Mouse (Mus musculus) liver, adult (tissue): ENCODE measurements around the gene Hist1h4f.
"Not testable (repeated sequence)": the region's sequence is repeated elsewhere in the genome, so short reads cannot be mapped to it uniquely, and the experiment has no call there.

Experiments
- GATA4 ChIP-seq: IDR thresholded peaks from 2 replicates; pipeline ENCODE4 v1.6.1; 2014; ENCODE audit warnings: mild to moderate bottlenecking, low read length; ENCODE audit not compliant: insufficient replicate concordance

The Hist1h4f gene

DNA sequence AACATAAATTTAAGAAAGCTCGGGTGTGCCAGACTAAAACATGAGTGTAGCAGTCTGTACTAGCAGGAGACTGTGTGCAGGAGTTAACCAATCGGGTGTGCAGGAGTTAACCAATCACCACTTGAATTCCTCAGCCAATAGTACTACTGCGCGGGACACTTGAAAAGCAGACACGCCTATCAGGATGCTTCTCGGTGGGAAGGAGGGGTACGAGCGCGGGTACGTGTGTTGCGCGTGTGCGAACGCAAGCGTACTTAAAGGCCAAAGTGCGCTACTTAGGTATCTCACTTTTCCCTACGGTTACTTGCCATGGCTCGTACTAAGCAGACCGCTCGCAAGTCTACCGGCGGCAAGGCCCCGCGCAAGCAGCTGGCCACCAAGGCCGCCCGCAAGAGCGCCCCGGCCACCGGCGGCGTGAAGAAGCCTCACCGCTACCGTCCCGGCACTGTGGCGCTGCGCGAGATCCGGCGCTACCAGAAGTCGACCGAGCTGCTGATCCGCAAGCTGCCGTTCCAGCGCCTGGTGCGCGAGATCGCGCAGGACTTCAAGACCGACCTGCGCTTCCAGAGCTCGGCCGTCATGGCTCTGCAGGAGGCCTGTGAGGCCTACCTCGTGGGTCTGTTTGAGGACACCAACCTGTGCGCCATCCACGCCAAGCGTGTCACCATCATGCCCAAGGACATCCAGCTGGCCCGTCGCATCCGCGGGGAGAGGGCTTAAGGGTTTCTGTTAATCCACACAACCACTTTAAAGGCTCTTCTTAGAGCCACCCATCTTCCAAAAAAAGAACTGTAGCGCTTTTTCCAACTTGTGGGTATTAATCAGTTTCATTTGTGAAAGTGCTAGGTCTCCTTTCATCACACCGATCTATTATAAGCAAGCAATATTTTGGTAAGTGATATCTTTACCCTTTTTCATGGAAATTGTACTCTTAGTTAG is 16.0 kb downstream of the Hist1h4f start, which contains the start of gene Hist1h3g:
Gene Hist1h3g, plus strand, starts transcription at position 286 of the 939 bp plus-strand sequence.
- not testable (repeated sequence) for TF ChIP-seq GATA4

DNA sequence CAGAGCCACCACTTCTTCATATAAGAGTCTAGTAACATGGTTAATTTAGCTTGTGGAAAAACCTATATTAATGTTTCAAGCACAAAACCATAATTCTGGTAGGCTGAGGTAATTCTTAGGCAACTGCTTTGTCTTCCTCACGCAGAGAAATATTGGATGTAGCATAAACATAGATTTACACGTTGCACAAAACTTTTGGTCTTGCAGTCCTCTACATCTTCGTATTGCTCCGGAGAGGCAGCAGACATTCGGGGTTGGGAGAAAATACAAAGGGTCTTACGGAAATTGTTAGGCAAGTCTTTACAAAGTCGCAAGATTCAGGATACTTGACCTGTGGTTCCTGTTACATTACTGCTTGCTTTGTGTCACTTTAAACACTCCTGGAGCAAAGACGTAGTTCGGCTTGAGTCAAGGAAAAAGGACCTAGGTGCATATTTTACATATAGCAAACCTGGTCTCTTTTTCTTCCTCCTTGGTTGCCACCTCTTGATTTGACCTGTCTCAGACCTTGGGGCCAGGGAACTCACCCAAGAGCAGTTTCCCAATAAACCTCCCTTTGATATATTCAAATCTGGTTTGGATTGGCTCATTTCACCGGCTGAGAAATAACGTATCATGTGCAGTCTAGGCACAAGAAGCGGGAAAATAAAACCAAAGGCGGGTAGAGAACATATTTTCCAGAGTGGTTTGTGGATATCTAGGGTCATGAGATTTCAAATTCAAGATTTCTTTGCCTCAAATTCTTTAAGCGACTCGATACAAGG is 16.9 kb downstream of the Hist1h4f start:
- TF ChIP-seq GATA4, result no peak

DNA sequence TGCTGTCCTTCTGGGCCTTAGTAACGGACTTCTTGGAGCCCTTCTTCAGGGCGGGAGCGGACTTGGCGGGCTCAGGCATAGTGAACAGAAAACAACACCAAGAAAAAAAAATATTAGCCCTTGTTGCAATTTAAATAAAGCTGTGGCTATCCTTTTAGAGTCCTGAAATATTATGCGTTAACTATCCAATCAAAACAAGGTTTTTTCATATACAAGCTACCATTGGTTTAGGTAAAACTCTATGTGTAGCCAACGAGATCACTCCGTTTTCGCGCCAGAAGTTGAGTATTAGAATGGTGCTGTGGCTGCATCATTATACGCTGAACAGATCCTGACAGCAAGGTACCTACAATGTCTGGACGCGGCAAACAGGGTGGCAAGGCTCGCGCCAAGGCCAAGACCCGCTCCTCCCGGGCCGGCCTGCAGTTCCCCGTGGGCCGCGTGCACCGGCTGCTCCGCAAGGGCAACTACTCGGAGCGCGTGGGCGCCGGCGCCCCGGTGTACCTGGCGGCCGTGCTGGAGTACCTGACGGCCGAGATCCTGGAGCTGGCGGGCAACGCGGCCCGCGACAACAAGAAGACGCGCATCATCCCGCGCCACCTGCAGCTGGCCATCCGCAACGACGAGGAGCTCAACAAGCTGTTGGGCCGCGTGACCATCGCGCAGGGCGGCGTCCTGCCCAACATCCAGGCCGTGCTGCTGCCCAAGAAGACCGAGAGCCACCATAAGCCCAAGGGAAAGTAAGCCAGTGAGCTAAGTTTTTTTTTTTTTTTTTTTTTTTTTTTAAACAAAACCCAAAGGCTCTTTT is 17.7 kb downstream of the Hist1h4f start, which contains the start of gene Hist1h2af:
Gene Hist1h2af, plus strand, starts transcription at position 347 of the 808 bp plus-strand sequence.
- TF ChIP-seq GATA4, result not testable (repeated sequence)

DNA sequence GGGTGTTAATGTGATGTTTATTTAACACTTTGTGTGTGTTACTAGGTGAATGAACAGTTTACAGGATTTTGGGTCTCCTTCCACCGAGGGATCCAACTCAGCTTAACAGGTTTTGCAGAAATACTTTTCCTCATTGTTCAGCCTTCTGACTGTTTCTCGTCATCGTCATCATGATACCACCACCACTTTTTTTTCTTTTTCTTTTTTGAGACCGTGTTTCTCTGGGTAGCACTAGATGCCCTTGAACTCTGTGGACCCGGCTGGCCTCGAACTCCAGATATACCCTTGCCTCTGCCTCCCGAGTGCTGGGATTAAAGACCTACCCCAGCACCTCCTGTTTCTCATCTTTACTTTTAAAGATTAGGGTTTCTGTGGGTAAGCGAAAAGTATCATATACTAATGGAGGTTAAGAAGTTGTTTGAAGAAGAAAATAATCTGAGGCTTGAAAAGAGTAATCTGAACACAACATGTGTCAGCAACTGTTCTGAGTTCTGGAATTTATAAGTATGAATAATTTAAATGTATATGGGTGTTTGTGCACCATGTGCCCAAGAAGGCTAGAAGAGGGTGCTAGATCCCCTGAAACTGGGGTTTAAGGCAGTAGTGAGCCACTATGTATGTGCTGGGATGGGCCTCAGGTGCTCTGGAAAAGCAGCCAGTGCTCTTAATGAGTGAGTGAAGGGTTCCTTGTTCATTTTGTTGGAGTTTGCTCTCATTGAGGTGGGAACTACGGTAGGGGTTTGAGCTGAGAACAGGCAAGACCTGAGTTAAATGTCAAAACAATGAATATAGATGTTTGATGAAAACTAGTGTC is 19.0 kb downstream of the Hist1h4f start:
- no peak for TF ChIP-seq GATA4

DNA sequence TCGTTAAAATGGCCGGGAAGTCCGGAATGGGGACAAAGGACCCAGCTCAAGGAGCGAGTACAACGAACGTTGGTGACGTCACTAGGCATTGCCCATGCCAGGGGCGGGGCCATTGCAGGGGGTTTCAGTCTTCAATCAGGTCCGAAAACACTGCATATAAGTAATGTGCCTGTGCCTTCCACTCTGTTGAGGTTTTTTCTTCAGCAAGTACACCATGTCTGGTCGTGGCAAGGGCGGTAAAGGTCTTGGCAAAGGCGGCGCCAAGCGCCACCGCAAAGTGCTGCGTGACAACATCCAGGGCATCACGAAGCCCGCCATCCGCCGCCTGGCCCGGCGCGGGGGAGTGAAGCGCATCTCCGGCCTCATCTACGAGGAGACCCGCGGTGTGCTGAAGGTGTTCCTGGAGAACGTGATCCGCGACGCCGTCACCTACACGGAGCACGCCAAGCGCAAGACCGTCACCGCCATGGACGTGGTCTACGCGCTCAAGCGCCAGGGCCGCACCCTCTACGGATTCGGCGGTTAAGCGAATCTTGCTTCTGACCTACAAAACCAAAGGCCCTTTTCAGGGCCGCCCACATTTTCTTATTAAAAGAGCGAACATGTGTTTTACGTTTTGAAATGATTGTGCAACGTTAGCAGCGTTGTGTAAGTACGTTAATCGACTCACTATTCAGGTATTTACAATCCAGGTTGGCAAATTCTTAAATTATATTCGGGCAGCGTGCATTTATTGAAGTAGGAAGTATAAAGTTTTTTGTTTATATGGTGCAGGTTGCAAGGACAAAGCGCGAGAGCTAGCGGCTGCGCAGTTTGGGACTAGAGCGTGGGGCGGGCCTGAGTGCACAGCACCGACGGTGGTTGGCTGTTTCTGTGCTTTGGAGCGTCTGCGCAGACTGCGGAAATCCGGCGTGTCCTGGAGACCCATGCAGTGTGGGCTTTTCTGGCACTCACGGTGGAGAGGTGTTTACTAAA is 20.3 kb downstream of the Hist1h4f start, which contains the start of gene Hist1h4h:
Gene Hist1h4h, plus strand, starts transcription at position 150 of the 975 bp plus-strand sequence.
- no peak; the same call in 1 of the 2 replicates for TF ChIP-seq GATA4

DNA sequence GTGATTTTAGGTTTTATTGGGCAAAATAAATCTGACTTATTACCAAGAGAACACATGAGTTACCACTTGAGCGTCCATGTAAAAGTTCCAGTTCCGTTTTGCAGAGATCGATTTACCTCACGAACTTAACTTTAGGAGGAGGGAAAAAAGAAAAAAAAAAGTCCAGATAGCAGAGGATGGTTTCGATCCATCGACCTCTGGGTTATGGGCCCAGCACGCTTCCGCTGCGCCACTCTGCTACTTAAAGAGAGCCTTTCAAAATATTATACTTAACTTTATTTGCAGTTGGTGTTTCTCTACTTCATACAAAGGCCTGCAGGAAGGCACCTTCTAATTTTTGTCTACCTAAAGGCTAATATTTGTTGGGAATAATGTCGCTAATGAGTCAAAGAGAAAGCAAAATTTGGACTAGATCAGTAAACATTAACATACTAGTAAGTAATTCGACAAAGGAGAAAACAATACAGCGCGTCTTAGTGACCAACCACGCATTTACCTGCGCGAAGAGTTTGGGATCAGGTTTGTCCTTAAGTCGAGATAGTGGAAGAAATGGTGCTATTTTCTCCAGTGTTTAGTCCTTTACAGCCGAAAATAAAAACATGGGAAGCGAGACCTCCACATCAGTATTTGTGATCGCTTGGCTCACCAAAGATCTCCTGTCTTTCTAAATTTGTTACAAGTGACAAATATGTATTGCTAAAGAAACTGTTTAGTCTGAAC is 21.1 kb downstream of the Hist1h4f start:
- peak; percentile 10; the same call in 1 of the 2 replicates for TF ChIP-seq GATA4

DNA sequence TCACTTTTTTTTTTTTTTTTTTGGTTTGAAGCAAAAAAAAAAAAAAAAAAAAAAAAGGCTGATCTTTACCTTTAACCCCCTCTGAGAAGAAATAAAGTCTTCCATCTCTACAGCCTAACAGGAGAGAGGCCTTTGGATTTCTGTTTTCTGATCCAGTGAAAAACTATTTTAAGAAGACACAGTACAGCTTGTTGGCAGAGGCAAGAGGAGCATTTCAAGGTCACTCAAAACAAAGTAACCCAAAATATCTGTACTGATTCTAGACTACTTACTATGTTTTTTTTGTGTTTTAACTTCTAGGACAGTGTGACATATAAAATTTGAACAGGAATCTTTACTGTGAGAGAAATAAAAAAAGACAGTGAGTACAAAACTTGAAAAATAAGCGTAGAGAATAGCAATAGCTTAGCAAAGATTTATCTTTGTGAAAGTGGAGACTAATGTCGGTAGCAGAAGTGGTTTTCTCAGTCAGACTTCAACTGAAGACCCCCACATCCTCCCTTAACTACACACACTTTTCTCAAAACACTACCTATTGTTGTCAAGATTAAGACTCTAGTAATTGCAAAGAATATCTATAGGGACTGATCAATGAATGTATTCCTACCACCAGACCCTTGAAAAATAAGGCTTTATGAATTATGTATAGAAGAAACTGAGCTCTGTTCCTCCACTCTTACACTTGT is 21.8 kb downstream of the Hist1h4f start:
- TF ChIP-seq GATA4, result no peak

DNA sequence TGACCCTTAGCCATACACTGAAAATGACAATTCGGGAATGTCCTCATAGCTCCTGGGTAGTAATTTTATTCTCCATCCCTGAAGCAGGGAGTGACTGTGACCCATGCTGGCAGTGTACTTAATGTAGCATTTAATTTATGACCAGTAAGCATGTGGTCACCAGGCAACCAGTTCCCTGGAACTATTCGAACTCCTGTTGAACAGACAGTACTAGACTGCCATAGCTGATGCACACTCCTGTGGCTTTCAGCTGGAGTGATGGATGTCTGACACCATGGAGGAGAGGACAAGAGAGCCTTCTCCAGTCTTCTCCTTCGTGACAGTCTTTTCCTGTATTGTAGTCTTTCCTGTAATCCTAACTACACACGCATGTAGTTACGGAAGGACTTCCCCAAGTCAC is 22.4 kb downstream of the Hist1h4f start:
- TF ChIP-seq GATA4, result no peak

DNA sequence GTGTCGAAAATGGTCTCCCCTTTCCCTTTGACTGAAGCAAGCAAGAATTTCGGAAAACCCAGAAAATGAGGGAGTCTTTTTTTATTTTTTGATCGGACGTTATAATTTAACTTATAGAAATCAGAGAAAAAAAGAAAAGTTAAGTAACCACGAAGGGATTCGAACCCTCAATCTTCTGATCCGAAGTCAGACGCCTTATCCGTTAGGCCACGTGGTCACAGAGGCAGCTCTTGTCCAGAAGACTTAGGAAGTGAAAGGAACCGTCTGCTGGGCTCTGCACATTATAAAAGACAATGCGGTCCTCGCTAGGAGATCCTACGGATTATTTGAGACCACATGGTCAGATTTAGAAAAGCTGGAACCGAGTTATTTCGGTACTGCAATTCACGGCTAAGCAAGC is 25.1 kb downstream of the Hist1h4f start:
- no peak for TF ChIP-seq GATA4

DNA sequence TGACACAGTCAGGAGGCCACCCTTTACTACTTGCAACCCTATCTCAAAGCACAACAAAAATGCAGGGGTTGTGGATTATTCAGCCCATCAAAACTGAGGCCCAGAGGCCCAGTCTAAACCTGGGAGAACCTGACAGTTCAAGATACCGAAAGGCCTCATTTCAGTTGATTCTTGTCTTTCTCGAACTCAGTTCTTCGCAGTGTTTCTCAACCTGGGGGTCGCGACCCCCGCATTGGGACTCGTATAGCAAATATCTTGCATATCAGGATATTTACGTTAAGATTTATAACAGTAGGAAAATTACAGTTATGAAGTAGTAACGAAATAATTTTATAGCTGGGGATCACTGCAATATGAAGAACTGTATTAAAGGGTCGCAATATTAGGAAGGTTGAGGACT is 25.5 kb downstream of the Hist1h4f start:
- TF ChIP-seq GATA4, result no peak

DNA sequence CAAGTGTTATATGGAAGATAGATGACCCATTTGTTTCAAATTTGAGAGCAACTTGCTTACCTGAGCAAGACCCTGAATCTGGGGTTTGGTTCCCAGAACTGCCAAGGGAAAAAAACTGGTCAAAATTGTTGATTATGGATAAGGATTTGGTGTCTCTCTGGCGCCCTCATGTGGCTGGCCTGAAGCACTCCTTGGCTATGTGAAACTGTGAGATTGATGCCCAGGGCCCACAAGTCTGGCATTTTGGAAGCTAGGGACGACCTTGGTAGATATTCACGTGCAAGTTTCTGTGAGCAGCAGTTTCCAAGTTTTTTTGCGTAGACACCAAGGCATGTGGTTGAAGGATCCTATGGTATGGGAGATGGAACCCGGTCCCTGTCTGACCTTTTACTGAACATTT is 26.8 kb downstream of the Hist1h4f start:
- no peak for TF ChIP-seq GATA4

DNA sequence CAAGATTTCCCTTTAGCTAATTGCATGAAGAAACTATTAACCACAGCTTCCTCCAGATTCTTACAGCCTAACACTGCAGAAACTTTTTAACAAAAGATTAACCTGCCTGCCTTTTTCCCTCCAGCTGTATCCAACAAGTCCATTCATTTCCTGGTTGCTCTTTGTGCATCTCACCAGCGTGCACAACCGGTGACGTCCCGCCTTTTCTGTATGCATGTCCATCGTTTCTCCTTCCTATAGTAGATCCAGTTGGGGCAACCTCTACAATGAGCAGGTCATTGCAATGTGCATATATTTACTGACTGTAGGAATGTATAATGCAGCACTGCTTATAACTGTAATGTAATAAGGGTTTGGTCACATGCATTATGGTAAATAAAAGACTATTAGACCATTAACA is 27.5 kb downstream of the Hist1h4f start:
- TF ChIP-seq GATA4, result no peak

DNA sequence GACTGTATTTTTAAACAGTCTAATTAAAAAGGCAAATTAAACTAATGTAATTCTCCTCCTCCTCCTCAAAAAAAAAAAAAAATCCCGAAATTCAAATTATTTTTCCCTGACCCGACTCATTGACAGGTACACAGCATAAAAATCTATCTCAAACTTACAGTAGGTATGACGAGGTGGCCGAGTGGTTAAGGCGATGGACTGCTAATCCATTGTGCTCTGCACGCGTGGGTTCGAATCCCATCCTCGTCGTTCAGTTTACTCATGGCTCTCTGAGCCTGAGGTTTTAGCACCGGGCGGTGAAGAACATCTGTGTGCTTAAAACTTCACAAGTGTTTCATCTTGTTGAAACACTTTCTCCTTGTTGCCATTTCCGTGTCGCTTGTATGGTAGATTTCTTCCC is 29.7 kb downstream of the Hist1h4f start:
- TF ChIP-seq GATA4, result no peak
